Mouse (Mus musculus) stomach, postnatal 0 days (tissue): ENCODE measurements around the gene Etv3. TPM values are rescaled to one million over a fixed set of nuclear protein-coding genes. Genes with fewer than 3 reads are reported as not detected.

Experiments
- ATAC-seq: fragments of 200-750 bp; cut with Nextera tagmentation; 2 replicates; pipeline ENCODE4 v1.8.0; 2017; ENCODE audit not compliant: low FRiP score, low TSS enrichment
- DNase-seq: peaks from one replicate; pipeline ENCODE4 v3.0.0-alpha.2; 2016; ENCODE audit warnings: low spot score
- H3K27ac ChIP-seq: fragments of 300-500 bp; sonication (generic); replicated peaks from 2 replicates; pipeline ENCODE4 v1.5.1; 2014; ENCODE audit warnings: mild to moderate bottlenecking, control low read depth
- H3K27me3 ChIP-seq: fragments of 300-500 bp; sonication (generic); 2 replicates; pipeline ENCODE4 v1.6.1; 2014; ENCODE audit warnings: low read length; ENCODE audit not compliant: control insufficient read depth, insufficient read depth
- H3K36me3 ChIP-seq: fragments of 300-500 bp; sonication (generic); 2 replicates; pipeline ENCODE4 v1.6.1; 2014; ENCODE audit warnings: low read length, mixed read lengths; ENCODE audit not compliant: control insufficient read depth, insufficient read depth
- H3K4me1 ChIP-seq: fragments of 300-500 bp; sonication (generic); replicated peaks from 2 replicates; pipeline ENCODE4 v1.6.1; 2014; ENCODE audit warnings: antibody characterized with exemption; ENCODE audit not compliant: control insufficient read depth, insufficient read depth
- H3K4me2 ChIP-seq: fragments of 300-500 bp; sonication (generic); replicated peaks from 2 replicates; pipeline ENCODE4 v1.6.1; 2014; ENCODE audit warnings: low read depth, mild to moderate bottlenecking, control low read depth, moderate library complexity
- H3K4me3 ChIP-seq: fragments of 300-500 bp; sonication (generic); 2 replicates; pipeline ENCODE4 v1.5.1; 2014; ENCODE audit warnings: low read depth, low read length, control low read depth
- H3K9ac ChIP-seq: fragments of 300-500 bp; sonication (generic); 2 replicates; pipeline ENCODE4 v1.6.1; 2014; ENCODE audit warnings: mild to moderate bottlenecking, low read length, control low read depth, mixed read lengths
- H3K9me3 ChIP-seq: fragments of 300-500 bp; sonication (generic); 2 replicates; pipeline ENCODE4 v1.6.1; 2016; ENCODE audit warnings: low read length; ENCODE audit not compliant: control insufficient read depth
- CTCF ChIP-seq: IDR thresholded peaks from 2 replicates; pipeline ENCODE4 v1.5.1; 2016; ENCODE audit warnings: antibody characterized with exemption, low read depth, mild to moderate bottlenecking, moderate library complexity
- EP300 ChIP-seq: optimal IDR thresholded peaks from 2 replicates; pipeline ENCODE3; 2016; ENCODE audit warnings: antibody characterized with exemption
- WGBS: fragments of 180-500 bp; shearing (Covaris S2); extraction: QIAGEN DNeasy Blood & Tissue Kit; methylation state at CpG from one replicate; pipeline ENCODE4 v1.1.7; 2014; 5-methylcytosine and 5-hydroxymethylcytosine counted together
- polyA plus RNA-seq: library from polyadenylated mRNA; unstranded; fragments of >200 nt; fragmentation: Nextera tagmentation; extraction: Ambion mirVana; gene quantifications from 2 replicates; pipeline ENCODE4 v1.2.1, GENCODE M21; 2015

The Etv3 gene
- polyA plus RNA-seq, 1 experiment from 2014 or later: 11.8 TPM

GRCm38 (mm10) chr3:87525837-87526570 is 797 bp downstream of the Etv3 start:
- peak; percentile 50 for ATAC-seq
- peak overlapping the region; percentile 97 for H3K4me3 ChIP-seq
- peak; percentile 39 for DNase-seq
- H3K9ac ChIP-seq: peak overlapping the region; percentile 99
- H3K27me3 ChIP-seq: no peaks in the 10 kb centered on the region
- H3K9me3 ChIP-seq: no peaks in the 10 kb centered on the region
- TF ChIP-seq EP300 (no peak), CTCF (no peak)
- peak overlapping the region; percentile 80 for H3K4me2 ChIP-seq
- no peaks in the 10 kb centered on the region for H3K4me1 ChIP-seq
- peaks cover 15% of the 10 kb centered on the region; the same call in 1 of the 2 replicates for H3K36me3 ChIP-seq
- WGBS: 4% methylated on average over 27 of the region's 27 CpGs
- H3K27ac ChIP-seq: peak overlapping the region; percentile 94

GRCm38 (mm10) chr3:87527139-87527538 is 1.9 kb downstream of the Etv3 start:
- Histone ChIP-seq H3K27ac (no peak overlapping the region), H3K4me3 (no peak overlapping the region), H3K4me1 (no peaks in the 10 kb centered on the region), H3K9ac (no peak overlapping the region), H3K4me2 (peak overlapping the region; percentile 80; the same call in 1 of the 2 replicates), H3K36me3 (peaks cover 18% of the 10 kb centered on the region; the same call in 1 of the 2 replicates), H3K9me3 (no peaks in the 10 kb centered on the region), H3K27me3 (no peaks in the 10 kb centered on the region)
- DNase-seq (no peak), ATAC-seq (no peak)
- no peak for TF ChIP-seq EP300
- peak; percentile 53 for TF ChIP-seq CTCF
- WGBS: 72% methylated on average over 12 of the region's 12 CpGs

GRCm38 (mm10) chr3:87528021-87528420 is 2.8 kb downstream of the Etv3 start:
- DNase-seq (no peak), ATAC-seq (no peak)
- 74% methylated on average over 8 of the region's 8 CpGs for WGBS
- no peak for TF ChIP-seq EP300
- no peak for TF ChIP-seq CTCF
- no peak overlapping the region for H3K27ac ChIP-seq
- H3K27me3 ChIP-seq: no peaks in the 10 kb centered on the region
- no peak overlapping the region for H3K9ac ChIP-seq
- H3K4me3 ChIP-seq: no peak overlapping the region
- H3K9me3 ChIP-seq: no peaks in the 10 kb centered on the region
- H3K4me2 ChIP-seq: no peak overlapping the region
- peaks cover 24% of the 10 kb centered on the region; the same call in 1 of the 2 replicates for H3K36me3 ChIP-seq
- no peaks in the 10 kb centered on the region for H3K4me1 ChIP-seq

- 93% methylated on average over 8 of the region's 8 CpGs for WGBS
- no peak for TF ChIP-seq CTCF
- no peaks in the 10 kb centered on the region for H3K9me3 ChIP-seq
- DNase-seq: no peak
- no peak overlapping the region for H3K9ac ChIP-seq
- no peak overlapping the region for H3K27ac ChIP-seq
- H3K4me1 ChIP-seq: no peaks in the 10 kb centered on the region
- H3K4me2 ChIP-seq: no peak overlapping the region
- H3K36me3 ChIP-seq: peaks cover 28% of the 10 kb centered on the region; the same call in 1 of the 2 replicates
- ATAC-seq: no peak
- no peak overlapping the region for H3K4me3 ChIP-seq
- H3K27me3 ChIP-seq: no peaks in the 10 kb centered on the region
Observed at GRCm38 (mm10) chr3:87528841-87529240, 3.6 kb downstream of the Etv3 start.

GRCm38 (mm10) chr3:87529568-87529967 is 4.4 kb downstream of the Etv3 start:
- Histone ChIP-seq H3K4me3 (no peak overlapping the region), H3K4me1 (no peaks in the 10 kb centered on the region), H3K9ac (no peak overlapping the region), H3K27me3 (no peaks in the 10 kb centered on the region), H3K9me3 (no peaks in the 10 kb centered on the region), H3K27ac (no peak overlapping the region), H3K36me3 (peaks cover 28% of the 10 kb centered on the region; the same call in 1 of the 2 replicates), H3K4me2 (no peak overlapping the region)
- DNase-seq (no peak), ATAC-seq (no peak)
- TF ChIP-seq CTCF: no peak
- no peak for TF ChIP-seq EP300
- WGBS: 89% methylated on average over 11 of the region's 11 CpGs

- H3K27me3 ChIP-seq: no peaks in the 10 kb centered on the region
- WGBS: 63% methylated on average over 3 of the region's 3 CpGs
- no peak for ATAC-seq
- no peak overlapping the region for H3K4me3 ChIP-seq
- peaks cover 28% of the 10 kb centered on the region for H3K36me3 ChIP-seq
- TF ChIP-seq EP300 (peak; percentile 58), CTCF (no peak)
- no peaks in the 10 kb centered on the region for H3K4me1 ChIP-seq
- no peak overlapping the region for H3K4me2 ChIP-seq
- no peak for DNase-seq
- H3K9ac ChIP-seq: no peak overlapping the region
- no peaks in the 10 kb centered on the region for H3K9me3 ChIP-seq
- H3K27ac ChIP-seq: no peak overlapping the region
Observed at GRCm38 (mm10) chr3:87530234-87530633, 5.0 kb downstream of the Etv3 start.
